Mouse (Mus musculus): ENCODE data around the gene Aanat. TPM values are rescaled to one million over a fixed set of nuclear protein-coding genes. Genes with fewer than 3 reads are reported as not detected.

Gene Aanat
- not detected for polyA plus RNA-seq (2017; shearing (Covaris generic))

GRCm38 (mm10) chr11:116586310-116586709 lies at the start of gene Aanat:
Gene Aanat, plus strand, starts transcription at chr11:116586432.

GRCm38 (mm10) chr11:116581376-116581814 lies 4.8 kb upstream of the Aanat start, which contains the start of gene Ube2o:
Gene Ube2o, minus strand, starts transcription at chr11:116581447.

GRCm38 (mm10) chr11:116626299-116627071 lies 40.3 kb downstream of the Aanat start, which contains the start of gene Rhbdf2:
Gene Rhbdf2, minus strand, starts transcription at chr11:116627019.

Other genes starting within 250 kb of the Aanat start
- gene Rnf157, start 173.4 kb upstream of the Aanat start, polyA plus RNA-seq (2017; shearing (Covaris generic)) = 10 to 100 TPM in 1 of 2 experiments, 1 to 10 TPM in 1; 6.2 to 11.8 TPM
- gene Ubald2, start 152.3 kb upstream of the Aanat start, polyA plus RNA-seq (2017; shearing (Covaris generic)) = 100 to 1,000 TPM in 1 of 2 experiments, 10 to 100 TPM in 1; 79.9 to 109 TPM
- not detected for gene Qrich2, start 120.2 kb upstream of the Aanat start, polyA plus RNA-seq (2017; shearing (Covaris generic))
- 100 to 1,000 TPM; 112 to 118 TPM for gene Prpsap1, start 92.2 kb upstream of the Aanat start, polyA plus RNA-seq (2017; shearing (Covaris generic))
- under 1 TPM; 0.32 to 0.64 TPM for gene Sphk1, start 55.5 kb upstream of the Aanat start, polyA plus RNA-seq (2017; shearing (Covaris generic))
- 10 to 100 TPM in 1 of 2 experiments, 1 to 10 TPM in 1; 7.3 to 11.6 TPM for gene Ube2o, start 5.0 kb upstream of the Aanat start, polyA plus RNA-seq (2017; shearing (Covaris generic))
- gene Rhbdf2, start 40.6 kb downstream of the Aanat start, polyA plus RNA-seq (2017; shearing (Covaris generic)) = 10 to 100 TPM in 1 of 2 experiments, 1 to 10 TPM in 1; 8.6 to 18.0 TPM
- gene Prcd, start 67.1 kb downstream of the Aanat start, polyA plus RNA-seq (2017; shearing (Covaris generic)) = not detected
- gene Cygb, start 67.9 kb downstream of the Aanat start, polyA plus RNA-seq (2017; shearing (Covaris generic)) = under 1 TPM; 0.18 to 0.38 TPM
- gene St6galnac1, start 189.1 kb downstream of the Aanat start, polyA plus RNA-seq (2017; shearing (Covaris generic)) = 1 to 10 TPM in 1 of 2 experiments, not detected in 1; 1.2 TPM
- under 1 TPM in 1 of 2 experiments, not detected in 1; 0.30 TPM for gene Mxra7, start 241.6 kb downstream of the Aanat start, polyA plus RNA-seq (2017; shearing (Covaris generic))